Mouse (Mus musculus) heart, postnatal 0 days (tissue): ENCODE results near the gene Gja5. TPM values are rescaled to one million over a fixed set of nuclear protein-coding genes. Genes with fewer than 3 reads are reported as not detected.

Experiments
- ATAC-seq: fragments of 200-750 bp; cut with Nextera tagmentation; 2 replicates; pipeline ENCODE4 v1.8.0; 2017; ENCODE audit warnings: low read depth, moderate number of reproducible peaks, moderate library complexity; ENCODE audit not compliant: insufficient read depth
- DNase-seq: peaks from one replicate; pipeline ENCODE4 v3.0.0-alpha.2; 2016; ENCODE audit warnings: low spot score
- H3K27ac ChIP-seq: fragments of 300-500 bp; sonication (generic); 2 replicates; pipeline ENCODE4 v1.5.1; 2014; ENCODE audit warnings: low read depth, mild to moderate bottlenecking
- H3K27me3 ChIP-seq: fragments of 300-500 bp; sonication (generic); 2 replicates; pipeline ENCODE4 v1.6.1; 2014; ENCODE audit warnings: low read length, mixed read lengths; ENCODE audit not compliant: control insufficient read depth, insufficient read depth
- H3K36me3 ChIP-seq: fragments of 300-500 bp; sonication (generic); replicated peaks from 2 replicates; pipeline ENCODE4 v1.6.1; 2014; ENCODE audit warnings: low read length, mixed read lengths; ENCODE audit not compliant: control insufficient read depth, insufficient read depth
- H3K4me1 ChIP-seq: fragments of 300-500 bp; sonication (generic); 2 replicates; pipeline ENCODE4 v1.6.1; 2014; ENCODE audit warnings: antibody characterized with exemption; ENCODE audit not compliant: control insufficient read depth, insufficient read depth
- H3K4me2 ChIP-seq: fragments of 300-500 bp; sonication (generic); 2 replicates; pipeline ENCODE4 v1.6.1; 2014; ENCODE audit warnings: low read depth, mild to moderate bottlenecking, low read length, moderate library complexity
- H3K4me3 ChIP-seq: fragments of 300-500 bp; sonication (generic); 2 replicates; pipeline ENCODE4 v1.5.1; 2014; ENCODE audit warnings: low read depth, low read length
- H3K9ac ChIP-seq: fragments of 300-500 bp; sonication (generic); replicated peaks from 2 replicates; pipeline ENCODE4 v1.6.1; 2014; ENCODE audit warnings: low read depth, low read length, mixed read lengths
- H3K9me3 ChIP-seq: fragments of 300-500 bp; sonication (generic); replicated peaks from 2 replicates; pipeline ENCODE4 v1.6.1; 2016; ENCODE audit warnings: low read length; ENCODE audit not compliant: control insufficient read depth
- CTCF ChIP-seq: IDR thresholded peaks from 2 replicates; pipeline ENCODE4 v1.5.1; 2016; ENCODE audit warnings: antibody characterized with exemption, control low read depth, low read depth
- EP300 ChIP-seq: IDR thresholded peaks from 2 replicates; pipeline ENCODE4 v1.6.1; 2016; ENCODE audit warnings: antibody characterized with exemption, low read depth
- WGBS: fragments of 180-500 bp; shearing (Covaris S2); extraction: QIAGEN DNeasy Blood & Tissue Kit; methylation state at CpG from one replicate; pipeline ENCODE4 v1.1.7; 2014; 5-methylcytosine and 5-hydroxymethylcytosine counted together
- polyA plus RNA-seq: library from polyadenylated mRNA; unstranded; fragments of >200 nt; fragmentation: Nextera tagmentation; extraction: Ambion mirVana; gene quantifications from 2 replicates; pipeline ENCODE4 v1.2.1, GENCODE M21; 2015
- total RNA-seq: library from RNA; depleted of rRNA; stranded (reverse); fragments of >200 nt; gene quantifications from 2 replicates; pipeline ENCODE4 v1.2.3, GENCODE M21; 2014; ENCODE audit warnings: low replicate concordance

The Gja5 gene
- total and polyA plus RNA-seq, 2 experiments from 2014 or later: 67.5 to 67.6 TPM

- peaks cover 11% of the 10 kb centered on the region; the same call in 1 of the 2 replicates for H3K4me1 ChIP-seq
- DNase-seq (no peak), ATAC-seq (no peak)
- no peaks in the 10 kb centered on the region for H3K9me3 ChIP-seq
- peak overlapping the region; percentile 79 for H3K4me3 ChIP-seq
- H3K27me3 ChIP-seq: 0 out of 2 replicates have a peak, but pooled peaks cover 5% of the 10 kb centered on the region
- no peak for TF ChIP-seq CTCF
- no peak for TF ChIP-seq EP300
- no peak overlapping the region for H3K27ac ChIP-seq
- peak overlapping the region; percentile 92 for H3K4me2 ChIP-seq
- peak overlapping the region; percentile 81; the same call in 1 of the 2 replicates for H3K9ac ChIP-seq
- no peaks in the 10 kb centered on the region for H3K36me3 ChIP-seq
- 38% methylated on average over 9 of the region's 9 CpGs for WGBS
These were observed 1.1 kb downstream of the Gja5 start for GRCm38 (mm10) chr3:96905592-96905991.

- Histone ChIP-seq H3K4me1 (no peaks in the 10 kb centered on the region), H3K27ac (no peak overlapping the region), H3K4me2 (no peak overlapping the region), H3K4me3 (no peak overlapping the region), H3K9me3 (no peaks in the 10 kb centered on the region), H3K27me3 (no peaks in the 10 kb centered on the region), H3K9ac (no peak overlapping the region), H3K36me3 (no peaks in the 10 kb centered on the region)
- DNase-seq (no peak), ATAC-seq (no peak)
- WGBS: 80% methylated on average over 7 of the region's 7 CpGs
- no peak for TF ChIP-seq CTCF
- TF ChIP-seq EP300: no peak
These were observed 16.5 kb downstream of the Gja5 start for GRCm38 (mm10) chr3:96920991-96921390.

GRCm38 (mm10) chr3:96924631-96925030 is 20.1 kb downstream of the Gja5 start:
- WGBS: 71% methylated on average over 4 of the region's 4 CpGs

GRCm38 (mm10) chr3:96925920-96926319 is 21.4 kb downstream of the Gja5 start, which contains the start of gene Gja8:
TSS of gene Gja8 (minus strand) at chr3:96926020.
- Histone ChIP-seq H3K27ac (no peak within 1 kb of the TSS), H3K9me3 (no peaks in the 10 kb centered on the region), H3K4me3 (no peak within 1 kb of the TSS), H3K27me3 (no peaks in the 10 kb centered on the region), H3K9ac (no peak within 1 kb of the TSS), H3K4me1 (no peaks in the 10 kb centered on the region), H3K36me3 (no peaks in the 10 kb centered on the region), H3K4me2 (no peak within 1 kb of the TSS)
- ATAC-seq: no peak
- WGBS: 65% methylated on average over 6 of the region's 6 CpGs
- no peak for DNase-seq
- TF ChIP-seq EP300 (no peak), CTCF (no peak)

More at GRCm38 (mm10) chr3:96924631-96925030, 20.1 kb downstream of the Gja5 start:
- DNase-seq: no peak
- Histone ChIP-seq H3K27ac (no peak overlapping the region), H3K36me3 (no peaks in the 10 kb centered on the region), H3K27me3 (no peaks in the 10 kb centered on the region), H3K4me3 (no peak overlapping the region), H3K4me1 (no peaks in the 10 kb centered on the region), H3K4me2 (no peak overlapping the region), H3K9ac (no peak overlapping the region), H3K9me3 (no peaks in the 10 kb centered on the region)
- no peak for ATAC-seq
- TF ChIP-seq CTCF (no peak), EP300 (no peak)

GRCm38 (mm10) chr3:96931261-96931681 is 26.8 kb downstream of the Gja5 start:
- DNase-seq: no peak
- H3K9ac ChIP-seq: no peak overlapping the region
- no peak for TF ChIP-seq CTCF
- no peak for TF ChIP-seq EP300
- H3K4me2 ChIP-seq: peak overlapping the region; percentile 15; the same call in 1 of the 2 replicates
- no peak overlapping the region for H3K27ac ChIP-seq
- no peaks in the 10 kb centered on the region for H3K4me1 ChIP-seq
- no peaks in the 10 kb centered on the region for H3K9me3 ChIP-seq
- 24% methylated on average over 5 of the region's 5 CpGs for WGBS
- H3K4me3 ChIP-seq: no peak overlapping the region
- 0 out of 2 replicates have a peak, but pooled peaks cover 3% of the 10 kb centered on the region for H3K27me3 ChIP-seq
- ATAC-seq: no peak
- no peaks in the 10 kb centered on the region for H3K36me3 ChIP-seq

- no peaks in the 10 kb centered on the region for H3K36me3 ChIP-seq
- peak; percentile 98 for TF ChIP-seq CTCF
- no peak for TF ChIP-seq EP300
- no peak overlapping the region for H3K4me3 ChIP-seq
- H3K27ac ChIP-seq: no peak overlapping the region
- DNase-seq: peak; percentile 76
- H3K9ac ChIP-seq: no peak overlapping the region
- no peak for ATAC-seq
- H3K9me3 ChIP-seq: no peaks in the 10 kb centered on the region
- H3K27me3 ChIP-seq: 0 out of 2 replicates have a peak, but pooled peaks cover 3% of the 10 kb centered on the region
- no peak overlapping the region for H3K4me2 ChIP-seq
- H3K4me1 ChIP-seq: no peaks in the 10 kb centered on the region
- WGBS: 6% methylated on average over 6 of the region's 6 CpGs
These were observed 31.7 kb downstream of the Gja5 start for GRCm38 (mm10) chr3:96936241-96936640.
